Mouse (Mus musculus) heart, postnatal 0 days (tissue): ENCODE data around the gene Chrm3.

Source experiments
- CTCF ChIP-seq: IDR thresholded peaks from 2 replicates; pipeline ENCODE4 v1.5.1; 2016; ENCODE audit warnings: antibody characterized with exemption, control low read depth, low read depth
- EP300 ChIP-seq: IDR thresholded peaks from 2 replicates; pipeline ENCODE4 v1.6.1; 2016; ENCODE audit warnings: antibody characterized with exemption, low read depth

DNA sequence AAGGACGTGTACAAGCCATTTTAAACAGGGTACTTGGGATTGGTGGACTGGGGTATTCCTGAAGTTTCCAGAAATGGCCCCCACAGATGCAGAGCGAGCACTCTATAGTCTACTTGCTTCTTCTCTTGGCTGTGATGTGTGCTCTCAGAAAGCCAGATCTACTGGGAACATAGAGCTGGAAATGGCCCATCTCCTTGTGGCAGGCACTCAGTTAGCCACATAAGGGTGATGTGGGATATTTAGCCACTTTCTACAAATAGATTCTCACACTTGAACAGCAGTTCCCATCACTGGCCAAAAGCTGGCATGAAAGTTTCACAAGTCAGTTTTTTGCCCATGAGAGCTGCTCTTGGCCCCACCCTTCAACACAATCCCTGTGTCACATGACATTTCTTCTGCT lies 65.5 kb downstream of the Chrm3 start:
- TF ChIP-seq EP300 (no peak), CTCF (no peak)
